Mouse (Mus musculus): ENCODE measurements around the gene Dpp6.

DNA sequence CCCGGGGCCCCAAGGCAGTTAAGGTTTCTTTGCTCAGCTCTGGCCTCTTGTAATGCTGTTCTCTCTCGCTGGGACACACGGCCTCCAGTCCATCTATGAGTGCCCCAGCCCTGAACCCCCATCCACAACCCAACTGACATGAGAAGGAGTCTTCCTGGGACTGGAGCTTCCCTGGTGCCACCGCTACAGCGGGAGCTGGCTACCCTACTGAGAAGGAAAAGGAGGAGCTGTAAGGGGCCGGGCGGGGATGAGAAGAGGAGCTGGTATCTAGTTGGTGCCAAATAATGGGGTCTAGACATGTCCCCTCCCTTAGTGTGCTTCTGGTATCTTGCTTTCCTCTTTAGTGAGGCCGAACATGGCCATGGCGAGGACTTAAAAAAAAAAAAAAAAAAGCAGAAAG, 231.9 kb downstream of the Dpp6 start:
- TF ChIP-seq POLR2A (IDR thresholded peaks at IDR 0.05; ENCODE audit: extremely low read depth, insufficient read depth, low read length) = no peak
- TF ChIP-seq CTCF (IDR thresholded peaks at IDR 0.05; ENCODE audit: extremely low read depth, insufficient read depth, low read length) = no peak

All from cortical plate, adult 2 months (tissue).